Mouse (Mus musculus) embryonic facial prominence, embryonic 13.5 days (tissue): ENCODE data around the gene Tfap2a. TPM values are rescaled to one million over a fixed set of nuclear protein-coding genes. Genes with fewer than 3 reads are reported as not detected.
A peak's percentile ranks its signal among the peaks of the same experiment; 100 is the strongest.

Experiments used
- ATAC-seq: fragments of 200-750 bp; cut with Nextera tagmentation; 2 replicates; pipeline ENCODE4 v1.8.0; 2017; ENCODE audit warnings: low read depth; ENCODE audit not compliant: insufficient number of reproducible peaks, insufficient read depth, low FRiP score, low TSS enrichment
- H3K27ac ChIP-seq: fragments of 300-500 bp; sonication (generic); 2 replicates; pipeline ENCODE4 v1.5.1; 2015; ENCODE audit warnings: moderate library complexity, mild to moderate bottlenecking, inconsistent platforms
- H3K27me3 ChIP-seq: fragments of 300-500 bp; sonication (generic); 2 replicates; pipeline ENCODE4 v1.6.1; 2015; ENCODE audit warnings: mild to moderate bottlenecking, inconsistent platforms
- H3K36me3 ChIP-seq: fragments of 300-500 bp; sonication (generic); 2 replicates; pipeline ENCODE4 v1.6.1; 2015; ENCODE audit warnings: mild to moderate bottlenecking, inconsistent platforms
- H3K4me1 ChIP-seq: fragments of 300-500 bp; sonication (generic); 2 replicates; pipeline ENCODE4 v1.6.1; 2015; ENCODE audit warnings: inconsistent platforms
- H3K4me2 ChIP-seq: fragments of 300-500 bp; sonication (generic); 2 replicates; pipeline ENCODE4 v1.6.1; 2015; ENCODE audit warnings: moderate library complexity, mild to moderate bottlenecking, inconsistent platforms
- H3K4me3 ChIP-seq: fragments of 300-500 bp; sonication (generic); 2 replicates; pipeline ENCODE4 v1.5.1; 2015; ENCODE audit warnings: mild to moderate bottlenecking, inconsistent platforms
- H3K9ac ChIP-seq: fragments of 300-500 bp; sonication (generic); 2 replicates; pipeline ENCODE4 v1.6.1; 2015; ENCODE audit warnings: mild to moderate bottlenecking, inconsistent platforms
- H3K9me3 ChIP-seq: fragments of 300-500 bp; sonication (generic); 2 replicates; pipeline ENCODE4 v1.6.1; 2016; ENCODE audit warnings: inconsistent platforms
- WGBS: fragments of 180-500 bp; shearing (Covaris S2); methylation state at CpG from one replicate; pipeline ENCODE4 v1.1.7; 2015; ENCODE audit warnings: mixed read lengths; 5-methylcytosine and 5-hydroxymethylcytosine counted together
- polyA plus RNA-seq: library from polyadenylated mRNA; unstranded; fragments of >200 nt; fragmentation: Nextera tagmentation; extraction: Ambion mirVana; gene quantifications from 2 replicates; pipeline ENCODE4 v1.2.1, GENCODE M21; 2015

Tfap2a gene
- polyA plus RNA-seq, 1 experiment from 2014 or later = 17.5 TPM

DNA sequence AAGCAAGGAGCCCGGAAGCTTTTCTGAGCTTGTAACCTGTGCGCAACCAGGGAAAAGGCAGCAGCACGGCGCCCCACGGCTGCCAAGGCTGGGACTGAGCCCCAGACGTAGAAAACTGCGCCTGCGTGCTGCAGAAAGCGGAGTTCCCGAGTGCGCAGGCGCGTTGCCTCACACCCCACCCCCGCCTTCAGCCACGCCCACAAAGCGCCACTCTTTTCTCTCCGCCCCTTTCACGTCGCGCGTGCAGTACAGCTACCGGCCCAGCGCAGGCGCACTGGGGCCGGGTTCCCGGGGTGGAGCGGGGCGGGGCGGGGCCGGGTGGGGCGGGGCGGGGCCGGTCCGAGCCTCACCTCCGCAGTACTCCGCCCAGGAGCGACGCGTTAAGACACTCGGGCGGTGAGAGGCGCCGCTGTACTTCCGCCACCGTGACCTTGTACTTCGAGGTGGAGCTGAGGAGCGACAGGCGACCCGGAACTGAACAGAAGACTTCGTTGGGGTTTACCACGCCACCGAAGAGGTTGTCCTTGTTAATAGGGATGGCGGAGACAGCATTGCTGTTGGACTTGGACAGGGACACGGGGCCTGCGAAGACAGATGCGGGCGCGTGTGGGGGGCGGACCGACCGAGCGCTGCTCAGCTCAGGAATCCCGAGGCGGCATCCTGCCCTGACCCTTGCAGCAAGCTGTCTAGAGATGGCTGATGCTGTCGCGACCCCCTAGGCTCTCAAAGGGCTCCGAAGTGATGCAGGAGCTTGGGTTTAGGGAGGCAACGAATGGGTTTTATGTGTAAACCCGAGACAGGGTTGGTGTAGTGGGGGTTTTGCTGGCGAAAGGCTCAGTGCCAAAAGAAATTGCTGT is 15.2 kb downstream of the Tfap2a start:
- 1% methylated on average over 54 of the region's 70 CpGs for WGBS
- Histone ChIP-seq H3K27me3 (peaks cover 28% of the 10 kb centered on the region), H3K9ac (peak overlapping the region; percentile 71), H3K9me3 (no peaks in the 10 kb centered on the region), H3K36me3 (no peaks in the 10 kb centered on the region), H3K4me2 (peak overlapping the region; percentile 80), H3K27ac (peak overlapping the region; percentile 80), H3K4me3 (peak overlapping the region; percentile 54), H3K4me1 (peaks cover 36% of the 10 kb centered on the region)
- peak; percentile 93 for ATAC-seq

DNA sequence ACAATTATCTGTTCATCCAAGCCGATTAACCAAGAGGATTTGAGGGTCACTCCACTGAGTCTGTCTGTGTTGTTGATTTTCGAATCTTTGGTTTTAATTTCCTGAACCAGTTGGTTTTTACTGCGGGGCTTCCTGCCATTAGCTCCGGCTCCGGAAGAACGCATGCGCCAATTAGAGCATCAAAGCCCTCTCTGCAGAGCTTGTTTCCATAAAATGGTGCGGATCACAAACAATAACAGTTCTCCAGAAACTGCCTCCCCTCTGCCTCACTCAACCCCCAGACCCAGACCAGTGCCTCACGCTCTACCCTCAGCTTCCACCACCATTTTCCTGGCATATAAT is 18.5 kb downstream of the Tfap2a start:
- Histone ChIP-seq H3K9me3 (no peaks in the 10 kb centered on the region), H3K4me2 (peak overlapping the region; percentile 37; the same call in 1 of the 2 replicates), H3K9ac (no peak overlapping the region), H3K4me3 (peak overlapping the region; percentile 2; the same call in 1 of the 2 replicates), H3K27ac (peak overlapping the region; percentile 66), H3K4me1 (peaks cover 52% of the 10 kb centered on the region), H3K36me3 (0 out of 2 replicates have a peak, but pooled peaks cover 5% of the 10 kb centered on the region), H3K27me3 (peaks cover 24% of the 10 kb centered on the region)
- 9% methylated on average over 9 of the region's 9 CpGs for WGBS
- ATAC-seq = no peak

DNA sequence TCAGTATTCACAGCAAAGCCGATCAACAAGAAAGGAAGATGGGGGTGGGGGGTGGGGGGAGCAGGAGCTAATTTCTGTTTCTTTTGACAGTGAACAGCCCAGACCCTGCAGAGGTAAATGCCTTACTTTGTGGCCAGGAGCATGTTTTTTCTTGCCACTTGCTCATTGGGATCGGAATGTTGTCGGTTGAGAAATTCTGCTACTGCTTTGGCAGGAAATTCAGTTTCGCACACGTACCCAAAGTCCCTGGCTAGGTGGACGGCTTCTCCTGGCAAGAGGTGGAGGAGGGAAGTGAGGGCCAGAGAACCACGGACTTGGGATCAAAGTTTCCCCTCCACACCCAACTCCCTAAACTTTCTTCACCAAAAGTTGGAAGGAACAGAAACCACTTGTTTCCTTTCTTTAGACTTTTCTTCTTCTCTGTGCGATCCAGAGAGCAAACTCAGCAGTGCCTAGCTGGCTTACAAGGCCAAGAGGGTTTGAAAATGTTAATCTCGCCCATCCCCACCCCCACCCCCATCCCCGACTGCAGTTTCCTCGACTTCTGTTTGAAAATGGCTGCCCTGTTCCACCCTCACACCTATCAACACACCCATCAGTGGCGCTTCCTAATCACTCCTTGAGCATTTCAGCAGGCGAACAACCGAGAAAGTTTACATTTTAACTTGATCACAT is 19.0 kb downstream of the Tfap2a start:
- Histone ChIP-seq H3K27ac (peak overlapping the region; percentile 66), H3K36me3 (0 out of 2 replicates have a peak, but pooled peaks cover 5% of the 10 kb centered on the region), H3K9ac (0 out of 2 replicates have a peak overlapping the region, but pooled peaks have one; percentile 36), H3K4me3 (peak overlapping the region; percentile 2; the same call in 1 of the 2 replicates), H3K4me2 (peak overlapping the region; percentile 37; the same call in 1 of the 2 replicates), H3K9me3 (no peaks in the 10 kb centered on the region), H3K27me3 (peaks cover 27% of the 10 kb centered on the region), H3K4me1 (peaks cover 57% of the 10 kb centered on the region)
- no peak for ATAC-seq
- 17% methylated on average over 14 of the region's 14 CpGs for WGBS

DNA sequence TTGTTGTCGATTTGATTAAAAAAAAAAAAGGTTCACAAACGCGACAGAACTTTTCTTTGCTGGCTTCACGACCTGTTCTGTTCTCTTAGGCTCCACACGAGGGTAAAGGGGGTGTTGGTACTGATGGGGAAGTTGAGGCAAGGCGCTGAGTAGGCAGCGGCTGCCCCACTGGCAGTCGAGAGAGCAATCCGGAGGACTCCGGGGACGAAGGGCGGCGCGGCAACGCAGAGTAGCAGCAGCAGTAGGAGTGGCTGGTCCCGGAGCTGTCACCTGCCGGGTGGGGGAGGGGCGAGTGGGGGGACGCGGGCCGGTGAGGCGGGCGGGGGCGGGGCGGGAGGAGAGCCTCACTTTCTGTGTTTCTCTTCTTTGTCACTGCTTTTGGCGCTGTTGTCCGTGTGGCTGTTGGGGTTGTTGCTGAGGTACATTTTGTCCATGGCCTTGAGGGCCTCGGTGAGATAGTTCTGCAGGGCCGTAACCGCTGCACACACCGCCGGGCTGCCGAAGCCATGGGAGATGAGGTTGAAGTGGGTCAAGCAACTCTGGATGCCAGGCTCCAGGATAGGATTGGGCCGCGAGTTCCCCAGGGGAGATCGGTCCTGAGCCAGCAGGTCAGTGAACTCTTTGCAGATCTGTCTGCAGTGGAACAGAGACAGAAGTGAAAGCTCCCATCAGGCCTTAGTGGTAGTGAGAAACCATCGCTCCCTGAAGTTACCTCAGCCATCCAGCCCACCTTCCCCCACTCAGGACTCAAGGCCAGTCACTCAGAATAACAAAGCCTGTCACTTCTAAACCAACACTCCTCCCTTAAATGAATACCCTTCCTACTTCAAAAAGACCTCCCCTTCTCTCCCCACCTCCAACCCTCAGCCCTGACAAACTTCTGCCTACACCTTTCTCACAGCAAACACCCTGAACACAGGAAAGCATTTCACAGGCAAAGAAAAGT is 21.1 kb downstream of the Tfap2a start:
- Histone ChIP-seq H3K9ac (no peak overlapping the region), H3K36me3 (0 out of 2 replicates have a peak, but pooled peaks cover 5% of the 10 kb centered on the region), H3K9me3 (no peaks in the 10 kb centered on the region), H3K4me2 (peak overlapping the region; percentile 31), H3K4me1 (peaks cover 48% of the 10 kb centered on the region), H3K4me3 (no peak overlapping the region), H3K27me3 (peaks cover 33% of the 10 kb centered on the region), H3K27ac (no peak overlapping the region; the same call in 1 of the 2 replicates)
- ATAC-seq = no peak
- 16% methylated on average over 37 of the region's 37 CpGs for WGBS

DNA sequence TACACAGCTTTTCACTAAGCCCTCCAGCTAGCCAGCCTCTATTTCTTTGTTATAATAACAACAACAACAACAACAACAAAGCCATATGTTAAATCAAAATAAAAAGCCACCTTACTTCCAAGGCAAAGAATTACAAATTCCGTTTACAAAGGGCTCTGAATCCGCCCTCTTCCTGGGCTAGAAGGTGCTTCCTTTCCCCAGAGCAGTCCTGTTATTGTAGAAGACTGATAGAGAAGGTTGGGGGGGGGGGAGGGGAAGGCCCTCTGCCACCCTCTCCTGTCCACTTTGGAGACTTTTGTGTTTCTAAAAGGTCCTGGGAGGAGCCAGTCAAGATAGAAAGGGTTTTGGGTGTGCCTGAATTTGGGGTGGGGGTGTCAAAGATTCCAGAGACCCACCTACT is 23.6 kb downstream of the Tfap2a start:
- Histone ChIP-seq H3K36me3 (0 out of 2 replicates have a peak, but pooled peaks cover 5% of the 10 kb centered on the region), H3K27ac (no peak overlapping the region), H3K4me1 (peaks cover 40% of the 10 kb centered on the region), H3K27me3 (peaks cover 55% of the 10 kb centered on the region), H3K4me2 (no peak overlapping the region), H3K4me3 (no peak overlapping the region), H3K9me3 (no peaks in the 10 kb centered on the region), H3K9ac (no peak overlapping the region)
- WGBS = 39% methylated on average over 2 of the region's 2 CpGs
- no peak for ATAC-seq

DNA sequence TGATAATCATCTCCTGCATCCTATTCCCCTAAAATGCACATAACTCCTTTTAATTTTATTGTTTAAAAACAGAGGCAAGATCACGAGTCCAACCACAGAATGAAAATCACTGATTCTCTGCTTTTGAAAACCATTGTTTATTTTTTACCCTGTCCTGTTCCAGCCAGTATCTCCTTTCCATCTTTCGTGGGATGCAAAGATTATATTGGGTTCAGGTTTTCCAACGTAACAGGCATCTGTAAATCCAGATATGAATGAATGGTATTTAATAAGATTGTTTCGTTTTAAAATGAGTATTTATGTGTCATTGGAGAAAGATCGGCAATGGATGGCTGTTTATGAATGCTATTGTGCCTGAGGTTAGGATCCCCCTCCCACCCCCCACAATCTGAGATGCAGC is 24.5 kb downstream of the Tfap2a start:
- H3K4me2 ChIP-seq = no peak overlapping the region
- H3K27ac ChIP-seq = no peak overlapping the region
- ATAC-seq = no peak
- WGBS = 20% methylated on average over 5 of the region's 5 CpGs
- peaks cover 57% of the 10 kb centered on the region for H3K27me3 ChIP-seq
- H3K9ac ChIP-seq = no peak overlapping the region
- no peaks in the 10 kb centered on the region for H3K9me3 ChIP-seq
- H3K4me3 ChIP-seq = no peak overlapping the region
- 0 out of 2 replicates have a peak, but pooled peaks cover 5% of the 10 kb centered on the region for H3K36me3 ChIP-seq
- H3K4me1 ChIP-seq = peaks cover 40% of the 10 kb centered on the region

DNA sequence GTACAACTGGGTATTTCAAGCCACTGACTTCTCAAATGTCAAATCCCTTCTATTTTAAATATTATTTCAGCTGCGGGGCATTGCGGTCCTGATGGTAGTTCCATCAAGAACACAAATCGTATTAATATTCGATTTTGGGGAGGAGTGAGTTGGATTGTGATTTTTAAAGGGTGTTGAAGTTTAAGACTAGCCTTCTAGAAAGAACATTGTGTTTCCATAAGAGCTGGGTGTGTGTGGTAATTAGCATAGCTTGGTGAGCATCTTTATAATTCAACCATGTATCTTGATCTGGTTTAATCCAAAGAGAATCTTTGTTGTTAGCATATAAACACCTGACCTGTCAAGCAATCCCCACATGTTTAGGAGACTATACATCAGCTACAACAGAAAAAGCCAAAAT is 24.9 kb downstream of the Tfap2a start:
- no peaks in the 10 kb centered on the region for H3K9me3 ChIP-seq
- H3K9ac ChIP-seq = no peak overlapping the region
- peaks cover 45% of the 10 kb centered on the region for H3K4me1 ChIP-seq
- no peak overlapping the region for H3K27ac ChIP-seq
- WGBS = 17% methylated on average over 4 of the region's 4 CpGs
- no peak overlapping the region for H3K4me2 ChIP-seq
- no peak for ATAC-seq
- H3K4me3 ChIP-seq = no peak overlapping the region
- peaks cover 59% of the 10 kb centered on the region for H3K27me3 ChIP-seq
- 0 out of 2 replicates have a peak, but pooled peaks cover 5% of the 10 kb centered on the region for H3K36me3 ChIP-seq

DNA sequence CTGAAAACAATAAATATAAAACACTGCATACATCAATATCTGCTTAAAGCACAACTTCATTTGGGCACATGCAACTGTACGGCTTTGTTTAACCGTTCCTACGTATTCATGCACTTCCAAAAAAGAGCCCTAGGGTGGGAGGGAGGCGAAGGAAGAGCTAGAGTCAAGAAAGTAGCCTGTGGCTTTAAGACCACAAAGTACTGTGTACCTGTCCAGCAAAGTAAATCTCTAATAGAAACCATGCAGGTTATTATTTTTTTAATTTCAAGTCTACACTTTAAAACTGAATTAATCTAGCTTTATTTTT is 25.7 kb downstream of the Tfap2a start:
- WGBS = 8% methylated on average over 4 of the region's 4 CpGs
- H3K27ac ChIP-seq = no peak overlapping the region
- no peak overlapping the region for H3K9ac ChIP-seq
- no peak overlapping the region for H3K4me3 ChIP-seq
- H3K4me1 ChIP-seq = peaks cover 39% of the 10 kb centered on the region
- no peaks in the 10 kb centered on the region for H3K9me3 ChIP-seq
- no peak for ATAC-seq
- no peak overlapping the region for H3K4me2 ChIP-seq
- 0 out of 2 replicates have a peak, but pooled peaks cover 5% of the 10 kb centered on the region for H3K36me3 ChIP-seq
- H3K27me3 ChIP-seq = peaks cover 62% of the 10 kb centered on the region

DNA sequence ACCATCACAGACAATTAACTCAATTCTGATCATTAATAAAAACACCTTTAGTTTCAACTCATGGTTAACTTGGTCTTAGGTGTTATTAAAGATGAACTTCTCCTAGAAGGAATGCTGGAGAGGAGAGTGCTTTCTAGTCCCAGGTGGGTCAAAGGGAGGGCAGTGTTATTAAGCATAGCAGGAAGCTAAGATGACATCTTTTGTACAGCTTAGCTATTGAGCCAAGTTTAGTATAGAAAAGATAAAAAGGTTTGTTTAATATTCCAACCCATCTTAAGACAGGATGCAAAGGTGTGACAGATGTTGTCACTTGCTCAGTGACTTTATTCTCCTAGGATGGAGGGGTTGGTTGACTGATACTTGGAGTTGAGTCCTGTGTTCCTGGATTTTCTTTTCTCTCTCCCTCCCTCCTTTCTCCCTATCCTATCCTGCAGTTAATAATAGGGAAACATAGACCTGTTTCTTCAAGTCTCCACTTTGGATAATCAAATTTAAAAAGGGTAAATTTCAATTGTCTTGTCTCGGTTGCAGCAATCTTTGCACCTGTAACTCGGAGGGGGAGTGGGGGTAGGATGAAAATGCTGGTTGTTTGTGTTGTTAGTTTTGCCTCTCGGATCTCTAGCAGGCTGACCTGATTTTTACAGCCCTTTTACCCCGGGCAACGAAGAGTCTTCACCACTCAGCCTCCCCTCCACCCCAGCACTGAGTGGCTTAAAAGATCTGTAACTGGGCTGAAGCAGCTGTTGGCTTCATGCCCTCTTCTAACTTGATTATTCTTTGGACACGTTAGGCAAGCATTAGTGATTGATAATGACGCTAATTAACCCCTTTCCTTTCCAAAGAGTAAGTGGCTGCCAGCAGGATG is 26.3 kb downstream of the Tfap2a start:
- 5% methylated on average over 7 of the region's 7 CpGs for WGBS

DNA sequence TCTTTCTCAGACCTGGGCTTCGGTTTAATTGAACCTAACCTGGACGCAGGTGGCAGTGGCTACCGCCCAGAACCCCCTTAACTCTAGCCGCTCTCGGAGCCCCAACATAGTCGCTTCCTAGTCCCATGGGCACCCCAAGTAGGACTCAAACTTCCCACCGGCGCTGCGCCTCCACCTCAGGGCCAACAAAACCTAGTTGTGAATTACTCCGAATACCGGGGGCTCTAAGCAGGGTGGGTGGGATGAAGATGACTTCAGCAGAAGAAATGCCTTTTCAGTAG is 28.2 kb downstream of the Tfap2a start:
- ATAC-seq = no peak
- Histone ChIP-seq H3K9ac (0 out of 2 replicates have a peak overlapping the region, but pooled peaks have one; percentile 32), H3K27ac (no peak overlapping the region; the same call in 1 of the 2 replicates), H3K27me3 (peaks cover 83% of the 10 kb centered on the region), H3K36me3 (no peaks in the 10 kb centered on the region), H3K4me2 (peak overlapping the region; percentile 61), H3K9me3 (no peaks in the 10 kb centered on the region), H3K4me3 (peak overlapping the region; percentile 26; the same call in 1 of the 2 replicates), H3K4me1 (peaks cover 52% of the 10 kb centered on the region)
- WGBS = 5% methylated on average over 11 of the region's 11 CpGs

More for the DNA sequence above, 26.3 kb downstream of the Tfap2a start:
- ATAC-seq = no peak
- Histone ChIP-seq H3K27ac (no peak overlapping the region), H3K4me2 (no peak overlapping the region), H3K27me3 (peaks cover 68% of the 10 kb centered on the region), H3K36me3 (0 out of 2 replicates have a peak, but pooled peaks cover 1% of the 10 kb centered on the region), H3K9ac (no peak overlapping the region), H3K9me3 (no peaks in the 10 kb centered on the region), H3K4me1 (peaks cover 37% of the 10 kb centered on the region), H3K4me3 (no peak overlapping the region)
